ENCODE assay signal across 8 mouse cellular contexts in genomic region chr1:191956261-191956660, GRCm38 (mm10). TPM values are rescaled to one million over a fixed set of nuclear protein-coding genes. Genes with fewer than 3 reads are reported as not detected.
DNase-seq lines count a peak whose midpoint lies in the region; ATAC-seq and TF ChIP-seq lines count a peak whose summit lies in the region.

No protein-coding gene starts in this region.

- H3K9me3 ChIP-seq in heart, embryonic 15.5 days (replicated peaks), result no peaks in the 10 kb centered on the region
- H3K9me3 ChIP-seq in limb, embryonic 11.5 days (ENCODE audit: control insufficient read depth, low read length), result no peaks in the 10 kb centered on the region

- peaks cover 6% of the 10 kb centered on the region; the same call in 1 of the 2 replicates for H3K4me1 ChIP-seq in heart, embryonic 15.5 days (replicated peaks)
- H3K4me1 ChIP-seq in limb, embryonic 11.5 days (ENCODE audit: control insufficient read depth, insufficient read depth, low read length), result no peaks in the 10 kb centered on the region

- WGBS in heart, embryonic 15.5 days, result 70% methylated on average over 3 of the region's 3 CpGs
- WGBS in limb, embryonic 11.5 days, result 77% methylated on average over 3 of the region's 3 CpGs

- peak overlapping the region; percentile 64 for H3K27ac ChIP-seq in left cerebral cortex, adult 2 months
- peak overlapping the region; percentile 72 for H3K27ac ChIP-seq in heart, embryonic 15.5 days
- H3K27ac ChIP-seq in limb, embryonic 11.5 days (replicated peaks; ENCODE audit: low read depth, low read length), result no peak overlapping the region

- ATAC-seq in heart, embryonic 15.5 days (replicated peaks; ENCODE audit: insufficient number of reproducible peaks, insufficient read depth, low FRiP score, low read depth), result 0 out of 2 replicates have a peak, but pooled peaks have one; percentile 40
- ATAC-seq in limb, embryonic 11.5 days (ENCODE audit: insufficient number of reproducible peaks, low FRiP score, low TSS enrichment, low read depth), result peak; percentile 39; the same call in 1 of the 2 replicates

- intact Hi-C loops in left cerebral cortex, adult 2 months (cut with DNase I), result no loop called here

- H3K36me3 ChIP-seq in heart, embryonic 15.5 days, result no peaks in the 10 kb centered on the region
- no peaks in the 10 kb centered on the region for H3K36me3 ChIP-seq in limb, embryonic 11.5 days (ENCODE audit: control insufficient read depth, insufficient read depth, low read length)

- TF ChIP-seq CTCF in left cerebral cortex, adult 2 months (IDR thresholded peaks at IDR 0.05), result no peak

- H3K9ac ChIP-seq in heart, embryonic 15.5 days, result no peak overlapping the region
- no peak overlapping the region for H3K9ac ChIP-seq in limb, embryonic 11.5 days (ENCODE audit: low read length)

- peak overlapping the region; percentile 8; the same call in 1 of the 2 replicates for H3K4me2 ChIP-seq in heart, embryonic 15.5 days
- H3K4me2 ChIP-seq in limb, embryonic 11.5 days (ENCODE audit: low read depth, severe bottlenecking), result no peak overlapping the region

- H3K4me3 ChIP-seq in left cerebral cortex, adult 2 months, result no peak overlapping the region
- H3K4me3 ChIP-seq in heart, embryonic 15.5 days, result no peak overlapping the region
- no peak overlapping the region for H3K4me3 ChIP-seq in limb, embryonic 11.5 days (ENCODE audit: low read depth, low read length)

- DNase-seq in left cerebral cortex, adult 2 months (ENCODE audit: extremely low spot score in 1 of 2, low spot score in 2 of 2), result no peak
- no peak for DNase-seq in left cerebral cortex, adult 11 months (ENCODE audit: low spot score)
- no peak for DNase-seq in limb, embryonic 11.5 days (ENCODE audit: low spot score)
- DNase-seq in skeletal muscle tissue, adult 2 months (ENCODE audit: low read depth, low spot score), result peak; percentile 16
- DNase-seq in testis, postnatal 10 days (ENCODE audit: low spot score), result no peak
- no peak for DNase-seq in right cerebral cortex, postnatal 25 days
- no peak for DNase-seq in cerebellum, postnatal 36 days

- no peaks in the 10 kb centered on the region for H3K27me3 ChIP-seq in heart, embryonic 15.5 days
- H3K27me3 ChIP-seq in limb, embryonic 11.5 days (ENCODE audit: control insufficient read depth, insufficient read depth, low read length), result no peaks in the 10 kb centered on the region

RNA-seq across cellular contexts. Expression of gene Rd3, which starts 20.9 kb away (rescaled TPM):
- total RNA-seq in left cerebral cortex, adult 2 months (2021), result under 1 TPM; 0.18 to 0.21 TPM
- polyA plus RNA-seq in heart, embryonic 15.5 days (2015; fragmentation: Nextera tagmentation; extraction: Ambion mirVana), result 4.4 and 4.9 TPM in 2 replicates
- polyA plus RNA-seq in limb, embryonic 11.5 days (2014; fragmentation: Nextera tagmentation; extraction: Ambion mirVana), result not detected in 2 replicates

RNA-seq across cellular contexts. Expression of gene Slc30a1, which starts 49.7 kb away (rescaled TPM):
- 10 to 100 TPM; 33.3 to 36.3 TPM for total RNA-seq in left cerebral cortex, adult 2 months (2021)
- polyA plus RNA-seq in heart, embryonic 15.5 days (2015; fragmentation: Nextera tagmentation; extraction: Ambion mirVana), result 2.5 and 2.6 TPM in 2 replicates
- polyA plus RNA-seq in limb, embryonic 11.5 days (2014; fragmentation: Nextera tagmentation; extraction: Ambion mirVana), result 1.3 and 1.6 TPM in 2 replicates
